Mouse (Mus musculus) liver, embryonic 14.5 days (tissue): Measurements from ENCODE around the gene St6galnac4.

Source experiments
- CTCF ChIP-seq: IDR thresholded peaks from 2 replicates; pipeline ENCODE4 v1.5.1; 2016; ENCODE audit warnings: antibody characterized with exemption, low read depth, control low read depth
- EP300 ChIP-seq: IDR thresholded peaks from 2 replicates; pipeline ENCODE4 v1.6.1; 2016; ENCODE audit warnings: antibody characterized with exemption, low read depth

DNA sequence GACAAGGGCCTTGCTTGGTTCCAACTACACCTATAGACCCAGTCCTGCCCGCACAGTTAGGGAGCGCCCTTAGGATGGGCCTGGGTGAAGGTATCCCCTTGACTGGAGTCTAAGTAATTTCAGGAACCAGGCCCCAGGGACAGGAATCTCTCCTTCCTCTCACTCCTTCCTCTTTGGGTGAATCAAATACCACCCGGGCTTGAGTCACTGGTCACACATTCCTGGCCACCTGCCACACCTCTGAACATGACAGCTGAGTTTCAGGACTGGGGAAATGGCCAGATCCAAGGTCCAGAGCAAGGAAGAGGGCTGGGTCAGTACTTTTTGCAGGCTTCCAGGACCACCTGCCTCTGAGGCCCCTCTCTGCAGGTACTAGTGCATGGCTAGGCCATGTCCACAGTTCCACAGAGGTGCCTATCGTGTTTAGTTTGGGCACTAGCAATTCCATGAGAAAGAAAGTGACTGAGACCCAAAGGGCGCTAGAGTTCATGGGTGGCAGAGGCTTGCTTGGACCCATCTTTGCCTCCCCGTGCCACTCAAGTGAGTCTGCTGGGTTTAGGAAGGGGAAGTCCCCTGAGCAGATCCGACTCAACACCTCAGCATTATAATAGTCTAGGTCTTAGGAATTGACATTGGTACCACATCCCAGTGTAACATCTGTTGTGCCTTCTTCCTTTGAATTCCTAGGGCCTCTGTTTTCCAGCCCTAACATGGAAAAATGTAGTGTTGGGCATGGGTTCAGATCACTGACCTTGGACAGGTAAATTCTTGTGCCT, 38.7 kb upstream of the St6galnac4 start:
- TF ChIP-seq CTCF: no peak
- TF ChIP-seq EP300: no peak
